Mouse (Mus musculus) forebrain, embryonic 13.5 days (tissue): Measurements from ENCODE around the gene Borcs6. TPM values are rescaled to one million over a fixed set of nuclear protein-coding genes. Genes with fewer than 3 reads are reported as not detected.
A peak's percentile ranks its signal among the peaks of the same experiment; 100 is the strongest.
"Not testable (repeated sequence)": the region's sequence is repeated elsewhere in the genome, so short reads cannot be mapped to it uniquely, and the experiment has no call there.

Experiments
- ATAC-seq: fragments of 200-750 bp; cut with Nextera tagmentation; 2 replicates; pipeline ENCODE4 v1.8.0; 2017
- H3K27ac ChIP-seq: fragments of 300-500 bp; sonication (generic); 2 replicates; pipeline ENCODE4 v1.5.1; 2015; ENCODE audit warnings: inconsistent platforms, mild to moderate bottlenecking, moderate library complexity
- H3K27me3 ChIP-seq: fragments of 300-500 bp; sonication (generic); 2 replicates; pipeline ENCODE4 v1.6.1; 2015; ENCODE audit warnings: mild to moderate bottlenecking, inconsistent platforms
- H3K36me3 ChIP-seq: fragments of 300-500 bp; sonication (generic); 2 replicates; pipeline ENCODE4 v1.6.1; 2015; ENCODE audit warnings: mild to moderate bottlenecking, inconsistent platforms; ENCODE audit not compliant: poor library complexity, severe bottlenecking
- H3K4me1 ChIP-seq: fragments of 300-500 bp; sonication (generic); 2 replicates; pipeline ENCODE4 v1.6.1; 2015; ENCODE audit warnings: inconsistent platforms
- H3K4me2 ChIP-seq: fragments of 300-500 bp; sonication (generic); 2 replicates; pipeline ENCODE4 v1.6.1; 2015; ENCODE audit warnings: inconsistent platforms, mild to moderate bottlenecking, moderate library complexity
- H3K4me3 ChIP-seq: fragments of 300-500 bp; sonication (generic); 2 replicates; pipeline ENCODE4 v1.5.1; 2015; ENCODE audit warnings: mild to moderate bottlenecking, inconsistent platforms
- H3K9ac ChIP-seq: fragments of 300-500 bp; sonication (generic); 2 replicates; pipeline ENCODE4 v1.6.1; 2015; ENCODE audit warnings: mild to moderate bottlenecking, inconsistent platforms
- H3K9me3 ChIP-seq: fragments of 300-500 bp; sonication (generic); replicated peaks from 2 replicates; pipeline ENCODE4 v1.6.1; 2016; ENCODE audit warnings: inconsistent platforms
- WGBS: fragments of 180-500 bp; shearing (Covaris S2); methylation state at CpG from one replicate; pipeline ENCODE4 v1.1.7; 2015; 5-methylcytosine and 5-hydroxymethylcytosine counted together
- polyA plus RNA-seq: library from polyadenylated mRNA; unstranded; fragments of >200 nt; fragmentation: Nextera tagmentation; extraction: Ambion mirVana; gene quantifications from 2 replicates; pipeline ENCODE4 v1.2.1, GENCODE M21; 2015

Gene Borcs6
- polyA plus RNA-seq, 1 experiment from 2014 or later, result 6.6 TPM

GRCm38 (mm10) chr11:69087082-69087481, 27.6 kb downstream of the Borcs6 start:
- 37% methylated on average over 4 of the region's 4 CpGs for WGBS
- H3K36me3 ChIP-seq, result peaks cover 20% of the 10 kb centered on the region
- H3K27me3 ChIP-seq, result no peaks in the 10 kb centered on the region
- H3K9me3 ChIP-seq, result no peaks in the 10 kb centered on the region
- no peak for ATAC-seq
- H3K4me3 ChIP-seq, result no peak overlapping the region
- H3K4me2 ChIP-seq, result no peak overlapping the region
- H3K9ac ChIP-seq, result peak overlapping the region; percentile 16; the same call in 1 of the 2 replicates
- peaks cover 27% of the 10 kb centered on the region for H3K4me1 ChIP-seq
- no peak overlapping the region for H3K27ac ChIP-seq

- peak overlapping the region; percentile 99; the same call in 1 of the 2 replicates for H3K4me3 ChIP-seq
- H3K4me2 ChIP-seq, result no peak overlapping the region; the same call in 1 of the 2 replicates
Observed at GRCm38 (mm10) chr11:69087597-69087996, 28.1 kb downstream of the Borcs6 start.

GRCm38 (mm10) chr11:69088103-69088855, 28.8 kb downstream of the Borcs6 start, which contains the start of gene Vamp2:
Vamp2 (plus strand) TSS chr11:69088490.
- Histone ChIP-seq H3K4me1 (peaks cover 27% of the 10 kb centered on the region), H3K4me2 (peak within 1 kb of the TSS; percentile 99), H3K9me3 (no peaks in the 10 kb centered on the region), H3K36me3 (peaks cover 26% of the 10 kb centered on the region), H3K27me3 (no peaks in the 10 kb centered on the region), H3K4me3 (peak within 1 kb of the TSS; percentile 99), H3K27ac (peak within 1 kb of the TSS; percentile 95), H3K9ac (peak within 1 kb of the TSS; percentile 99)
- WGBS, result 1% methylated on average over 49 of the region's 67 CpGs
- ATAC-seq, result peak; percentile 93

More at GRCm38 (mm10) chr11:69087597-69087996, 28.1 kb downstream of the Borcs6 start:
- 73% methylated on average over 2 of the region's 2 CpGs for WGBS
- Histone ChIP-seq H3K27me3 (no peaks in the 10 kb centered on the region), H3K4me1 (peaks cover 27% of the 10 kb centered on the region), H3K9me3 (no peaks in the 10 kb centered on the region), H3K9ac (no peak overlapping the region; the same call in 1 of the 2 replicates), H3K27ac (peak overlapping the region; percentile 95), H3K36me3 (peaks cover 23% of the 10 kb centered on the region)
- no peak for ATAC-seq

GRCm38 (mm10) chr11:69088856-69089615, 29.5 kb downstream of the Borcs6 start:
- Histone ChIP-seq H3K36me3 (peaks cover 26% of the 10 kb centered on the region), H3K27ac (peak overlapping the region; percentile 95), H3K4me2 (peak overlapping the region; percentile 99), H3K9me3 (no peaks in the 10 kb centered on the region), H3K4me3 (peak overlapping the region; percentile 99), H3K27me3 (no peaks in the 10 kb centered on the region), H3K9ac (peak overlapping the region; percentile 99), H3K4me1 (peaks cover 29% of the 10 kb centered on the region)
- WGBS, result 12% methylated on average over 25 of the region's 25 CpGs
- ATAC-seq, result peak; percentile 36

- Histone ChIP-seq H3K27me3 (no peaks in the 10 kb centered on the region), H3K36me3 (peaks cover 26% of the 10 kb centered on the region), H3K27ac (no peak overlapping the region; the same call in 1 of the 2 replicates), H3K4me2 (peak overlapping the region; percentile 99), H3K9ac (peak overlapping the region; percentile 99), H3K4me1 (peaks cover 34% of the 10 kb centered on the region), H3K4me3 (peak overlapping the region; percentile 99), H3K9me3 (no peaks in the 10 kb centered on the region)
- WGBS, result 88% methylated on average over 12 of the region's 12 CpGs
- no peak for ATAC-seq
Observed at GRCm38 (mm10) chr11:69089616-69090290, 30.2 kb downstream of the Borcs6 start.

- ATAC-seq, result no peak
- peak overlapping the region; percentile 99 for H3K4me2 ChIP-seq
- peaks cover 26% of the 10 kb centered on the region for H3K36me3 ChIP-seq
- H3K4me3 ChIP-seq, result no peak overlapping the region
- no peaks in the 10 kb centered on the region for H3K9me3 ChIP-seq
- no peaks in the 10 kb centered on the region for H3K27me3 ChIP-seq
- H3K4me1 ChIP-seq, result peaks cover 36% of the 10 kb centered on the region
- no peak overlapping the region; the same call in none of the 2 replicates for H3K27ac ChIP-seq
- WGBS, result 64% methylated on average over 5 of the region's 6 CpGs
- H3K9ac ChIP-seq, result peak overlapping the region; percentile 99
Observed at GRCm38 (mm10) chr11:69090367-69090766, 30.9 kb downstream of the Borcs6 start.

- H3K4me1 ChIP-seq, result peaks cover 50% of the 10 kb centered on the region
- no peak overlapping the region for H3K27ac ChIP-seq
- H3K9ac ChIP-seq, result no peak overlapping the region
- no peak for ATAC-seq
- H3K4me2 ChIP-seq, result no peak overlapping the region
- no peak overlapping the region for H3K4me3 ChIP-seq
- no peaks in the 10 kb centered on the region for H3K9me3 ChIP-seq
- H3K36me3 ChIP-seq, result peaks cover 26% of the 10 kb centered on the region
- 66% methylated on average over 7 of the region's 7 CpGs for WGBS
- no peaks in the 10 kb centered on the region for H3K27me3 ChIP-seq
Observed at GRCm38 (mm10) chr11:69091566-69092385, 32.3 kb downstream of the Borcs6 start.

GRCm38 (mm10) chr11:69092386-69092751, 32.9 kb downstream of the Borcs6 start:
- H3K9me3 ChIP-seq, result no peaks in the 10 kb centered on the region
- no peak overlapping the region for H3K9ac ChIP-seq
- H3K4me3 ChIP-seq, result no peak overlapping the region
- H3K27me3 ChIP-seq, result no peaks in the 10 kb centered on the region
- H3K27ac ChIP-seq, result no peak overlapping the region
- peaks cover 26% of the 10 kb centered on the region for H3K36me3 ChIP-seq
- WGBS, result 2% methylated on average over 3 of the region's 3 CpGs
- H3K4me1 ChIP-seq, result peaks cover 54% of the 10 kb centered on the region
- H3K4me2 ChIP-seq, result no peak overlapping the region
- ATAC-seq, result no peak

GRCm38 (mm10) chr11:69092871-69093270, 33.4 kb downstream of the Borcs6 start:
- Histone ChIP-seq H3K27me3 (no peaks in the 10 kb centered on the region), H3K36me3 (peaks cover 26% of the 10 kb centered on the region), H3K27ac (no peak overlapping the region), H3K9ac (no peak overlapping the region), H3K4me1 (peaks cover 58% of the 10 kb centered on the region), H3K4me2 (no peak overlapping the region), H3K4me3 (no peak overlapping the region), H3K9me3 (no peaks in the 10 kb centered on the region)
- WGBS, result 91% methylated on average over 4 of the region's 4 CpGs
- no peak for ATAC-seq

GRCm38 (mm10) chr11:69093856-69094255, 34.3 kb downstream of the Borcs6 start:
- WGBS, result 88% methylated on average over 7 of the region's 7 CpGs
- ATAC-seq, H3K27me3 ChIP-seq, H3K4me2 ChIP-seq, H3K9me3 ChIP-seq, H3K4me3 ChIP-seq, H3K27ac ChIP-seq, H3K9ac ChIP-seq: not testable (repeated sequence)
- peaks cover 65% of the 10 kb centered on the region for H3K4me1 ChIP-seq
- H3K36me3 ChIP-seq, result peaks cover 26% of the 10 kb centered on the region
